Mouse (Mus musculus) intestine, postnatal 0 days (tissue): Measurements from ENCODE around the gene Trhde. TPM values are rescaled to one million over a fixed set of nuclear protein-coding genes. Genes with fewer than 3 reads are reported as not detected.

ENCODE experiments used
- ATAC-seq: fragments of 200-750 bp; cut with Nextera tagmentation; 2 replicates; pipeline ENCODE4 v1.8.0; 2017; ENCODE audit warnings: mild to moderate bottlenecking, moderate TSS enrichment, moderate library complexity
- H3K27ac ChIP-seq: fragments of 300-500 bp; sonication (generic); 2 replicates; pipeline ENCODE4 v1.5.1; 2014; ENCODE audit warnings: mild to moderate bottlenecking, low read depth, low read length, moderate library complexity
- H3K27me3 ChIP-seq: fragments of 300-500 bp; sonication (generic); replicated peaks from 2 replicates; pipeline ENCODE4 v1.6.1; 2014; ENCODE audit warnings: low read length, mixed read lengths; ENCODE audit not compliant: control insufficient read depth, insufficient read depth
- H3K36me3 ChIP-seq: fragments of 300-500 bp; sonication (generic); 2 replicates; pipeline ENCODE4 v1.6.1; 2014; ENCODE audit warnings: mild to moderate bottlenecking, moderate library complexity; ENCODE audit not compliant: control insufficient read depth, insufficient read depth
- H3K4me1 ChIP-seq: fragments of 300-500 bp; sonication (generic); replicated peaks from 2 replicates; pipeline ENCODE4 v1.6.1; 2014; ENCODE audit warnings: antibody characterized with exemption, low read length, mixed read lengths; ENCODE audit not compliant: control insufficient read depth, insufficient read depth
- H3K4me2 ChIP-seq: fragments of 300-500 bp; sonication (generic); replicated peaks from 2 replicates; pipeline ENCODE4 v1.6.1; 2014; ENCODE audit warnings: low read depth, mild to moderate bottlenecking, moderate library complexity
- H3K4me3 ChIP-seq: fragments of 300-500 bp; sonication (generic); 2 replicates; pipeline ENCODE4 v1.5.1; 2014; ENCODE audit warnings: low read depth, low read length
- H3K9ac ChIP-seq: fragments of 300-500 bp; sonication (generic); 2 replicates; pipeline ENCODE4 v1.6.1; 2014; ENCODE audit warnings: mild to moderate bottlenecking, low read depth, low read length
- H3K9me3 ChIP-seq: fragments of 300-500 bp; sonication (generic); 2 replicates; pipeline ENCODE4 v1.6.1; 2016; ENCODE audit warnings: mixed run types; ENCODE audit not compliant: control insufficient read depth
- CTCF ChIP-seq: sonication (generic); IDR thresholded peaks from 2 replicates; pipeline ENCODE4 v1.5.1; 2016; ENCODE audit warnings: low read depth, mild to moderate bottlenecking, control low read depth, antibody characterized with exemption, moderate library complexity
- WGBS: fragments of 180-500 bp; shearing (Covaris S2); extraction: QIAGEN DNeasy Blood & Tissue Kit; methylation state at CpG from one replicate; pipeline ENCODE4 v1.1.7; 2014; 5-methylcytosine and 5-hydroxymethylcytosine counted together
- polyA plus RNA-seq: library from polyadenylated mRNA; unstranded; fragments of >200 nt; fragmentation: Nextera tagmentation; extraction: Ambion mirVana; gene quantifications from 2 replicates; pipeline ENCODE4 v1.2.1, GENCODE M21; 2015

The Trhde gene
- polyA plus RNA-seq: 0.13 and 0.14 TPM in 2 replicates

DNA sequence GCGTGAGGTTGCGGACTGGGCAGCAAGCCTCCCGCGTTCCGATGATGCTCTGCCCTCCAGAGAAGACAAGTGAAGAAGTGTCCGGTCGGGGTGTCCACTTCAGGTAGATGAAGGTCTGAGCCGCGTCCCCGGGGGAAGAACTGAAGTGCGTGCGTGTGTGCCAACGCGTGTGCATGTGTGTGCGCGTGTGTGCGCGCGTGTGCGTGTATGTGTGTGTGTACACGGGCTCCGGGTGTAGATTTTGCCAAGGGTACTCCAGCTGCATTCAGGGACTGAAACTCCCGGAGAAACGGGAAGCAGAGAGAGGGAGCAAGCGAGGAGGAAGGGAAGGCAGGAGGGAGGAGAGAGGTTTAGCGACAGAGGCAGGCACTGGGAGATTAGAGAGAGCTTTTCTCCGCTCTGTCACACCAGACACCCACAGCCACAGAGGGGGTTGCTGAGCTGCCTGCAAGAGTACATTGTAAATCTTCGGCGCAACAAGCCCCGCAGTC, at the start of gene Trhde:
Gene Trhde, minus strand, starts transcription at position 147 of the 491 bp plus-strand sequence.
- no peak within 1 kb of the TSS for H3K9ac ChIP-seq
- no peaks in the 10 kb centered on the region for H3K36me3 ChIP-seq
- H3K4me3 ChIP-seq: peak within 1 kb of the TSS; percentile 41
- TF ChIP-seq CTCF: no peak
- H3K27me3 ChIP-seq: peaks cover 41% of the 10 kb centered on the region
- no peaks in the 10 kb centered on the region for H3K4me1 ChIP-seq
- H3K4me2 ChIP-seq: peak within 1 kb of the TSS; percentile 72
- 1% methylated on average over 30 of the region's 30 CpGs for WGBS
- ATAC-seq: no peak
- H3K27ac ChIP-seq: no peak within 1 kb of the TSS
- no peaks in the 10 kb centered on the region for H3K9me3 ChIP-seq

DNA sequence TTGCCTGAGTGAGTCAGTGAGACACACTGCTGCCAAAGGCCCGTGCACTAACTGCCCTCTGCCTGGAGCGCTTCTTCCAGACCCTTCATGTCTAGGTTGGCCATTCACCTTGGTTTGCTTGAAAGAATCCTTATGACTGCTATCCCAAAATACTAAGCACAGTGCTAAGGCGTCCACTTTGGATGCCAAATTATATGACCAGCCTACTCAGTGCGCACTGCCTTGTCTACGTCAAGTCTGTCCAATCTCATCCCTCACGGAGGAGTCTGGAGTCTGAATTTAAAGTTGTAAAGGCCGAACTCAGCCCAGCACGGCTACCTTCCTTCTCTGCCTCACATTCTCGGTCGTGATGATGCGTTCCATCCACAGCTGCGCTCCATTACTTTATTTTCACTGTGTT, 39.9 kb upstream of the Trhde start:
- Histone ChIP-seq H3K4me1 (no peaks in the 10 kb centered on the region), H3K4me2 (no peak overlapping the region), H3K27me3 (no peaks in the 10 kb centered on the region), H3K4me3 (no peak overlapping the region), H3K36me3 (no peaks in the 10 kb centered on the region), H3K9me3 (no peaks in the 10 kb centered on the region), H3K27ac (no peak overlapping the region), H3K9ac (no peak overlapping the region)
- 92% methylated on average over 12 of the region's 12 CpGs for WGBS
- TF ChIP-seq CTCF: no peak
- ATAC-seq: no peak

DNA sequence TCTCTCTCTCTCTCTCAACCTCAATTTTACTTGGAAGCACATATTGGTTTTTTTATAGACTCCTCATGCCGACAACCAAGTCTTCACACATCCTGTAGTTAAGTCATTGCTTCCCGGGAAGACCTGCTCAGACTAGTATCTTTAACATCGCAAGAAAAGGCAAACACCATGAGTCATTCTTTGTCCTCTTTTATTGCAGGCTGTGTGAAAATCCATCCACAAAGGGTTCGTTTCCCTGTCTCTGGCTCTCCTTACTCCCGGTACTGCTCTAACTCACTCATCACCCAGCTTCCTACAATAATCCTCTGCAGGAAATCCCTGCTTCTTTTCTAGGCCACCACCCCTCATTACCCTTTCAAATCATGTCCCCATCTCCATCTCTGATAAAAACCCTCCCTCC, 39.3 kb upstream of the Trhde start:
- H3K27ac ChIP-seq: no peak overlapping the region
- no peak overlapping the region for H3K9ac ChIP-seq
- H3K4me3 ChIP-seq: no peak overlapping the region
- H3K4me2 ChIP-seq: no peak overlapping the region
- no peaks in the 10 kb centered on the region for H3K9me3 ChIP-seq
- TF ChIP-seq CTCF: no peak
- WGBS: 41% methylated on average over 5 of the region's 5 CpGs
- H3K36me3 ChIP-seq: no peaks in the 10 kb centered on the region
- no peaks in the 10 kb centered on the region for H3K27me3 ChIP-seq
- ATAC-seq: no peak
- no peaks in the 10 kb centered on the region for H3K4me1 ChIP-seq

DNA sequence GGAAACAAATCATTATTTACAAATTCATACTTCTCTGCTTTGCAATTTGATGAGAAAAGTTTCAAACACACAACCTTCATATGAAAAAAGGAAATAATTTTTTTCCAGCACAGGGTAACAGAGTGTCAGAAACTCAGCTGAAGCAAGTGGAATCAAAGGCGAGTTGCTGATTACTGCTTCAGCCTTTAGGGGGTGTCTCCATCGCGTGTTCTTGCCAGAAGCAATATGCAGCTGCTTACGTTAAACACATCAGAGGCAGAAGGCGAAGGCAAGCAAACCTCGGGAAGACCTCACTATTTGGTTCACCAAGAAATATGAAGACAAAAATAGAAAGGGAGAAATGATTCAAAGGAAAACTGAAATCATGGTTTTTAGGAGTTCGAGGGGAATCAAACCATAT, 29.2 kb upstream of the Trhde start:
- Histone ChIP-seq H3K4me1 (no peaks in the 10 kb centered on the region), H3K27ac (no peak overlapping the region), H3K9me3 (no peaks in the 10 kb centered on the region), H3K4me3 (no peak overlapping the region), H3K4me2 (no peak overlapping the region), H3K9ac (no peak overlapping the region), H3K36me3 (no peaks in the 10 kb centered on the region), H3K27me3 (no peaks in the 10 kb centered on the region)
- TF ChIP-seq CTCF: no peak
- ATAC-seq: no peak
- 52% methylated on average over 7 of the region's 7 CpGs for WGBS

DNA sequence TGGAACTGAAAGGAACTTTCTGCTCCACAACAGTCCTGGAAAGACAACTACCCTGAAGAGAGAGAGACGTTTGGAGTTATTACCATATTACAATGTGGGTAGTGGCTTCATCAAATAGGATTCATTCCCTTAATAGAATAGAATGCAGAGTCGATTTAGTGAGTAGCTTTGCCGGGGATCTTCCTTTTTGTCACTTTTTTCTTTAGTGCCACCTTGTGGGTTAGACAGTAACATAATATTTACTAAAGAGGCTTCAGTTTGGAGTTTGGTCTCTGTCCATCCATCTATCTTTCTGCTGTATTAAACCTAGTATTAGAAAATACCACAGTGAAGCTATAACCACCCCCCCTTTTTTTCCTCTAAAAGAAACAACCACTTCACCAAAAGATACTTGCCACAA, 6.7 kb upstream of the Trhde start:
- Histone ChIP-seq H3K4me1 (no peaks in the 10 kb centered on the region), H3K9ac (no peak overlapping the region), H3K27me3 (no peaks in the 10 kb centered on the region), H3K36me3 (no peaks in the 10 kb centered on the region), H3K9me3 (no peaks in the 10 kb centered on the region), H3K4me2 (no peak overlapping the region), H3K27ac (no peak overlapping the region), H3K4me3 (no peak overlapping the region)
- no peak for TF ChIP-seq CTCF
- no peak for ATAC-seq
- WGBS: 39% methylated on average over 3 of the region's 3 CpGs

DNA sequence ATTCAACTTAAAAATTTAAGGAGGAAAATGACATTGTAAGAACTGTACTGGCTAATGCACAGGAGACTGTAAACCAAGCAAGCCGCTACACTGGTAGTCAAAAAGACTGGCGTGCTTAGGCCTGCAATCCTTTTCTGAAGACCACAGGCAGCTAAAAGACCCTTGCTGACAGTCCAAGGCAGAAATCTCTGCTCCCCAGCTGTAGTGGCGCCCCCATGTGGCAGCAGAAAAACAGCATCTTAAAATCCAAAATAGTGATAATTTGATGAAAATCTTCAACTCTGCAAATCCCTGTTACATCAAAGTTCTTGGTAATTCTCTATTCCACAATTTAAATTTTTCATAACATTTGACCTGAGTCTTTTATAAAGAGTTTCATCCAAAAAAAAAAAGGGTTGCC, 3.8 kb upstream of the Trhde start:
- Histone ChIP-seq H3K4me3 (no peak overlapping the region), H3K27me3 (peaks cover 26% of the 10 kb centered on the region), H3K4me2 (no peak overlapping the region), H3K9ac (no peak overlapping the region), H3K9me3 (no peaks in the 10 kb centered on the region), H3K36me3 (no peaks in the 10 kb centered on the region), H3K27ac (no peak overlapping the region), H3K4me1 (no peaks in the 10 kb centered on the region)
- 44% methylated on average over 3 of the region's 3 CpGs for WGBS
- peak; percentile 54 for TF ChIP-seq CTCF
- ATAC-seq: no peak
